Mouse (Mus musculus): ENCODE measurements around the gene Ppp1r27. TPM values are rescaled to one million over a fixed set of nuclear protein-coding genes. Genes with fewer than 3 reads are reported as not detected.
A peak's percentile ranks its signal among the peaks of the same experiment; 100 is the strongest.

The Ppp1r27 gene
- polyA plus RNA-seq, 1 experiment from 2014 or later = not detected

DNA sequence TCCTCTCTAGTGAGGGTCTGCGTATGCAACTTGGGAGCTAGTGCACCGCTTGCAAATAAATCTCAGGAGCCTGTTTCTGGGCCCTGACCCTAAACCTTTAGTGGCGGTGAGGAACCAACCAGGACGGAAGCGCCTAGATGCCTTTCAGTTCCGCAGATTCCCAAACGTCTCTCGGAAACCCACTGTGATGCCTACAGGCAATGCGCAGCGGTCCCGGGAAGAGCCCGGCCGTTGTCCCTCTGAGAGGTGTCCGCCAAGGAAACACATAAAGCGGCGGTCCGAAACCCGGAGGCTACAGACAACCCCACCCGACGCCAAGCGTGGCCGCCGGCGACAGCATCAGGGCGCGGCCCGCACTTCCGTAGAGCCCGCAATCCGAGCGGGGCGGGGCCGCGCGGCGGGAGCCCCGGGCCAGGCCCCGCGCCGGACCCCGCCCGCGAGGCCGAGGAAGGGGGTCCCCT is 30.0 kb upstream of the Ppp1r27 start:
- Histone ChIP-seq H3K4me2 (peak overlapping the region; percentile 84), H3K9me3 (no peaks in the 10 kb centered on the region), H3K27me3 (no peaks in the 10 kb centered on the region), H3K4me1 (replicated peaks) (peaks cover 34% of the 10 kb centered on the region), H3K4me3 (peak overlapping the region; percentile 76), H3K9ac (peak overlapping the region; percentile 97), H3K27ac (replicated peaks) (peak overlapping the region; percentile 96), H3K36me3 (peaks cover 36% of the 10 kb centered on the region)
- ATAC-seq (ENCODE audit: low FRiP score, low read depth) = peak; percentile 42
- under 1% methylated on average over 44 of the region's 44 CpGs for WGBS

DNA sequence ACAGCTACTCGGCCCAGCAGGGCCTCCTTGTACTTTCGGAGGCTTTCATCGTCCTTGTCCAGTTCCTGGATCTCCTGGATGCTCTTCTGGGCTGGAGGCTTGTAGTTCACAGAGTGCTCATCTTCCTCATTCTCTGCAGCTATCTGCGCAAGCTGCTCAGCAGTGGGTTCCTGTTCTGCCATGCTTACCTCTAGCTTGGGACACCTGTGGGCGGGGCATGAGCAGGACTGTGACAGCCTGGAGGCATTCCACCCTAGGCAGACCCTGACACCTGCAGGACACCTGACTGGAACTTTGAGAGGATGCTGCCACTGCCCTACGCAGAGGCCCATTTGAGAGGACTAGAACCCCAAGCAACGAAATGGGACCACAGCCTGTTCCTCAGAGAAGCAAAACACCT is 29.3 kb upstream of the Ppp1r27 start:
- H3K4me1 ChIP-seq (replicated peaks) = peaks cover 34% of the 10 kb centered on the region
- no peaks in the 10 kb centered on the region for H3K9me3 ChIP-seq
- H3K4me3 ChIP-seq = peak overlapping the region; percentile 76
- peaks cover 29% of the 10 kb centered on the region for H3K36me3 ChIP-seq
- no peaks in the 10 kb centered on the region for H3K27me3 ChIP-seq
- WGBS = 62% methylated on average over 7 of the region's 7 CpGs
- peak overlapping the region; percentile 96 for H3K27ac ChIP-seq (replicated peaks)
- ATAC-seq (ENCODE audit: low FRiP score, low read depth) = no peak
- H3K4me2 ChIP-seq = peak overlapping the region; percentile 84
- peak overlapping the region; percentile 97 for H3K9ac ChIP-seq

DNA sequence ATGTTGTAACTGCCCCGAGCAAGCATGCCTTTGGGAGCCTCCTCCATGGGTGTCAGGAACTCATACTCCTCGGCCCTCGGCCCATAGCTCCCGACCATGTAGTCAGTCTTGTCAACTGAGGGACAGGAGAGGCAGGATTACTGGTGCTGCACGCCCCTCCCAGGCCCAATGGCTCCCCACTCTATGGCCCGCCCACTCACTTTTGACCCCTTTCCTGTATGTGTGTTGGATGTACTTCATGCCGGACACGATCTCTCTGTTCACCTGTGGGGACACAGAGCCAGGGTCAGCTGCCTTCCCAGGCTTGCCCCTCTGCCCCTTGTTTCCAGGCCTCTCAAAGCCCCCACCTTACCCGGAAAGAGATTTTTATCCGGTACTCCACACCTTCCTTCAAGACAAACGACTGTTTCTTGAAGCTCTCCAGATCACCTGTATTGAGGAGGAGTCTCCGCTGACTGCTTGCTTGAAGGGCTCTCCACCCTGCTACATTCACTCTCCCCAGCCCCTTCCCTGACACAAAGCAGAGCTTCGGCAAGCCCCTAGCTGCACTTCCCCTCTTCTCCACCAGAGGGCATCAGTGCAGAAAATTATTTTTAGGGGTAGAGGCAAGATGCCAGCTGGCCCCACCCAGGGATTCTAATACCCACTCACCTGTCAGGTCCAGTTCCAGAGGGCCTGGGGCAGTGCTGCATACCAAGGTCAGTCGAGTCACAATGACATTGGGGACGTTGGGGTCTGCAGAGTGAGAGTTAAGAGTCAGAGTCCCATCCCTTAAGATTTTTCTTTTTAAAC is 28.6 kb upstream of the Ppp1r27 start:
- ATAC-seq (ENCODE audit: low FRiP score, low read depth) = no peak
- 68% methylated on average over 15 of the region's 15 CpGs for WGBS
- peaks cover 24% of the 10 kb centered on the region for H3K36me3 ChIP-seq

DNA sequence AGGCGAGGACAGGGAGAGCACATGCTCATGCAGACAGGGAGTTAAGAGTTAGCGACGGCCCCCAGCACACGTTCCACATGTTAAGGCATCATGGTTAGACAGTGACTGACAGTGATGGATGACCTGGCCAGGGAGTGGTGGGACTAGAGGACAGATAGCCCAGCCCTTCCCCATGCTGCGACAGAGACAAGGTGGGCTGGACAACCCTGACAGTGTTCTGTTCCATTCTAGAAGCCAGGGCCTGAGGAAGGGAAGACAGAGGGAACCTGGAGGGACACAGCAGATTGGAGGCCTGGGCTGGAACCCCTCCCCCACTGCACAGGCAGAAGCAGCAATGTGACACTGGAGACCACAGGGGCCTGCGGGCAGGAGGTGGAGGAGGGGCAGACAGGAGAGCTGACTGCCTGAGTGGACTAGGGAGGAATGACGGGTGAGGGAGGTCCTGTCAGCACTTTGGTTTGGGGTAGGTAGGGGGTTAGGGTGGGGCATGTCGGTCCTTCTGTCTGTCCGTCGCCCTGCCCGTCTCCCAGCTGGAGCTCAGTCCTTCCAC is 27.8 kb upstream of the Ppp1r27 start:
- Histone ChIP-seq H3K4me1 (replicated peaks) (peaks cover 44% of the 10 kb centered on the region), H3K4me3 (no peak overlapping the region), H3K9ac (no peak overlapping the region), H3K36me3 (peaks cover 24% of the 10 kb centered on the region), H3K9me3 (no peaks in the 10 kb centered on the region), H3K27me3 (no peaks in the 10 kb centered on the region), H3K27ac (replicated peaks) (no peak overlapping the region), H3K4me2 (no peak overlapping the region)
- ATAC-seq (ENCODE audit: low FRiP score, low read depth) = no peak
- WGBS = 83% methylated on average over 11 of the region's 11 CpGs

More for the DNA sequence above, 28.6 kb upstream of the Ppp1r27 start:
- Histone ChIP-seq H3K9ac (peak overlapping the region; percentile 97), H3K27me3 (no peaks in the 10 kb centered on the region), H3K4me1 (replicated peaks) (peaks cover 37% of the 10 kb centered on the region), H3K4me3 (peak overlapping the region; percentile 76), H3K27ac (replicated peaks) (0 out of 2 replicates have a peak overlapping the region, but pooled peaks have one; percentile 96), H3K9me3 (no peaks in the 10 kb centered on the region), H3K4me2 (peak overlapping the region; percentile 84)

DNA sequence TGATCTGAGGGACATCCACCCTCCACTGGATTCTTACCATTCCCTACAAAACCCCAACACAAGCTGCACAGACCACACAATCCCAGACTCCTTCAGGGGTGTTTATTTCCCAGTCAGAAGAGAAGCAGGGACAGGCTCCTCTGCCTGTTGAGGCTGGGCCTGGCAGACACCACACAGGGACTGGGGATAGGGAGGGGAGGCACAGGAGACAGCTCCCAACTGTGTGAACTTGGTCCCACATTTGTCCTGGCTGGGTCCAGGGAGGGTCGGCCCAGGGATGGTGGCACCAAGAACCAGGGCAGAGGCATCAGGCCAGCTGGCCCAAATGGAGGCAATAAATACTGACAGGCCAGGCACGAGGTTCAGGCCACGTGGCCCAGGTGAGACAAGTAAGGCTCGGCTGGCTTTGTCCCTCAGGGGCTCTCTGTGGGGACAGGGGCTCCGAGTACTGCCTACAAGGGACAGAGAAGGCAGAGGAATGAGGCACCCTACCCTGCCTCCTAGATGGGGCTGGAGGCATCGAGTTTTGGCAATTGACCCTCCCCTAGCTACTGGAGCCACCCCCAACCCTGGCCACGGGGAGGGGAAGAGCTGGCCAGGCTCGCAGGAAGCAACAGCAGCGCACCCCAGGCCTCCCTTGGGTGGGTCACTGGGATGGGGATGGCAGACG is 27.2 kb upstream of the Ppp1r27 start:
- Histone ChIP-seq H3K27ac (replicated peaks) (no peak overlapping the region), H3K4me1 (replicated peaks) (peaks cover 46% of the 10 kb centered on the region), H3K27me3 (no peaks in the 10 kb centered on the region), H3K9me3 (no peaks in the 10 kb centered on the region), H3K4me2 (no peak overlapping the region), H3K36me3 (peaks cover 24% of the 10 kb centered on the region), H3K9ac (no peak overlapping the region), H3K4me3 (no peak overlapping the region)
- no peak for ATAC-seq (ENCODE audit: low FRiP score, low read depth)
- WGBS = 91% methylated on average over 10 of the region's 10 CpGs

DNA sequence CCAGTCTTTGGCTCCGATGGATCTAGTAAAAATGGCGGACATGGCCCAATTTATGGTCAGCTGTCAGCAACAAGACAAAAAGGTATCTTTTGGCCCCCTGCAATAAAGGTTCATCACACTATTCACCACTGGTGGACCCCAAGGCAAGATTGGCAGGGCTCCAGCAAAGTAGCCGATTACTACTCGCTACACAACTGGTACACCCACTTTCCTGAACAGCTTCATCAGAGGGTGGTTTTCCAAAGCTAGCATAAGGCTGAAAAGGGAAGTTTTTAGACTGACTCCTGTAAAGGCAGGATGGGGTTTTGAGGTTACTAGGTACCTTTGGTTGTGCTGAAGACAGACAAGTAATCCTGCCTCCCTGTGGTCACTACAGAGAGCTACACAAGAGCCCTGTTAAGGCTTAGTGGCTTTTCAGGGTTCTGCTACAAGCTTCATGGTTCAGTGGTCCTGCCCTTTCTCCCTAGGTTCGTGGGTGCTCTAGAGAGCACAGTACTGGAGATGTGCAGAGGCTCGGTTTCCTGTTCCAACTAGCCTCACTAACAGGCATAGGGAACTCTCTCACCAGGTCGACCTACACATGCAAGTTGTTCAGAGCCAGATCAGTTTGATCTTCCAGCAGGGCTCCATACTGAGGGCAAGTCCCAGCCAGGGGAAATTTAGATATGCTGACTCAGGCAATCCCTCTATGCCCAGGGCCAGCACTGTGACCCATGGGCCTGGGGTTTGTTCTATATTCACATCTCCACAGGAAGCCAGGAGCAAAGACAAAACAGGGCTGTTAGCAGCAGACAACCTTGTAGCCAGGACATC is 26.5 kb upstream of the Ppp1r27 start:
- Histone ChIP-seq H3K4me3 (no peak overlapping the region), H3K9ac (no peak overlapping the region), H3K4me2 (no peak overlapping the region), H3K27me3 (no peaks in the 10 kb centered on the region), H3K4me1 (replicated peaks) (peaks cover 42% of the 10 kb centered on the region), H3K36me3 (peaks cover 24% of the 10 kb centered on the region), H3K27ac (replicated peaks) (no peak overlapping the region), H3K9me3 (no peaks in the 10 kb centered on the region)
- WGBS = 84% methylated on average over 7 of the region's 7 CpGs
- no peak for ATAC-seq (ENCODE audit: low FRiP score, low read depth)

DNA sequence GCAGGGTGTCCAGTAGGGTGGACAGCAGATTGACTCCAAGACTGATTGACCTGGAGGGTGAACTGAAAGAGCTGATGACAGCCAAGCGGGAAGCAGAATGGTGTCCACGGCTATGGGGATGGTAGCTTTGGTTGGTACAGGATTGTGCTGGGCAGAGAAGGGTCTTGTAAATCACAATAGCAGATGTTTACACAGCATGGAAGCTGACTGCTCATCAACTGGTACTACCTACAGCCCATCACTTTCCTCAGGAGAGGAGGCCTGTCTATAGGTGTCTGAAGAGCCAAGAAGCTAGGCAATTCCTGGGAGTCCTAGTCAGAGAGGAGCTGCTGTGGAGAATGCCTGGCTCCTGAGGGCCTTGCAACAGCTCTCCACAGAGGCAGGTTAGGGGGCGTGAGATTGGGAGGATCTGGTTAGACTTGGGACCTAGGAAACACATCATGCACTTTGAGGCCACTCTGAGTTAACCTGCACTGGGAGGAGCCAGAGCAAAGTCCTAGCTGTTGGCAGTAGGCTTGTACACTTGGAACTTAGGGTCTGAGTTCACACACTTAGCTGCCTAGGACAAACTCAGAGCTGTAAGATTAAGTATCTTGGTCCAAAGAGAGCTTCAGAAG is 25.5 kb upstream of the Ppp1r27 start:
- no peak overlapping the region for H3K9ac ChIP-seq
- H3K36me3 ChIP-seq = peaks cover 24% of the 10 kb centered on the region
- WGBS = 87% methylated on average over 3 of the region's 3 CpGs
- H3K27ac ChIP-seq (replicated peaks) = 0 out of 2 replicates have a peak overlapping the region, but pooled peaks have one; percentile 17
- peaks cover 41% of the 10 kb centered on the region for H3K4me1 ChIP-seq (replicated peaks)
- H3K9me3 ChIP-seq = no peaks in the 10 kb centered on the region
- H3K4me3 ChIP-seq = no peak overlapping the region
- no peak for ATAC-seq (ENCODE audit: low FRiP score, low read depth)
- no peak overlapping the region for H3K4me2 ChIP-seq
- no peaks in the 10 kb centered on the region for H3K27me3 ChIP-seq

DNA sequence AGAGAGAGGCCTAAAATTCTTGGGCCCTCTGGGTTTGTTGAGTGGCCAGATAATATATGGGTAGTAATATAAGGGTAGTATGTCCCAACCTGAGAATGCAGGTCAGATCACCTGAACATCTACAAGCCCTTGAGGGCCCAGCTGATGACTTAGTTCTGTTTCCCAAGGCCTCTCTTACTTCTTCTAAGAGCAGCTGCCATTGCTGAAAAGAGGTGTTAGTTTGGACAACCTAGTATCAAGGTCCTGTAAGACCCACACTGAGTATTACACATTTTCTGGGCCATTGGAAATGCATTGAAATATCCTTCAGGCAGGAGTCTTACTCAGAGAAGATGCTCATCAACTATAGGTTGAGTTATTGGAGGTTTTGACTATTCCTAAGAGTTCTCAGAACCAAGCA is 25.0 kb upstream of the Ppp1r27 start:
- H3K4me1 ChIP-seq (replicated peaks) = peaks cover 47% of the 10 kb centered on the region

DNA sequence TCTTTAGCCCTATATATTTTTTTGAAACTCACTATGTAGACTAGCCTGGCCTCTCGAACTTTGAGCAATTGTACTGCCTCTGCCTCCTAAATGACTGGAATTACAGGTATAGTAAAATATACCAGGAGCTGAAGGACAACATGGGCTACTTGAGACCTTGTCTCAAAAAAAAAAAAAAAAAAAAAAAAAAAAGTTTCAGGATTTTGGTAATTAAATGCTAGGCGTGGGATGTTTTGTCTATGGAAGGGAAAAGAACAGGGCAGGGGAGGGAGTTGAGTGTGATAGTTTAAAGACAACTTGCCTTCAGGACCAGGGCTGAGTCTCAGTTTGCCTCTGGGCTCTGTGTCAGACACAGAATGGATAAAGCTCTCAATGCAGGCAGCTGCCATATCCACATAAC is 24.1 kb upstream of the Ppp1r27 start:
- Histone ChIP-seq H3K36me3 (peaks cover 36% of the 10 kb centered on the region), H3K27ac (replicated peaks) (no peak overlapping the region), H3K9ac (no peak overlapping the region), H3K4me2 (no peak overlapping the region), H3K27me3 (no peaks in the 10 kb centered on the region), H3K4me1 (replicated peaks) (peaks cover 45% of the 10 kb centered on the region), H3K4me3 (no peak overlapping the region), H3K9me3 (no peaks in the 10 kb centered on the region)
- 86% methylated on average over 2 of the region's 2 CpGs for WGBS
- no peak for ATAC-seq (ENCODE audit: low FRiP score, low read depth)

More for the DNA sequence above, 25.0 kb upstream of the Ppp1r27 start:
- Histone ChIP-seq H3K9me3 (no peaks in the 10 kb centered on the region), H3K27me3 (no peaks in the 10 kb centered on the region), H3K4me3 (no peak overlapping the region), H3K9ac (no peak overlapping the region), H3K4me2 (no peak overlapping the region), H3K27ac (replicated peaks) (no peak overlapping the region), H3K36me3 (peaks cover 27% of the 10 kb centered on the region)
- no peak for ATAC-seq (ENCODE audit: low FRiP score, low read depth)

DNA sequence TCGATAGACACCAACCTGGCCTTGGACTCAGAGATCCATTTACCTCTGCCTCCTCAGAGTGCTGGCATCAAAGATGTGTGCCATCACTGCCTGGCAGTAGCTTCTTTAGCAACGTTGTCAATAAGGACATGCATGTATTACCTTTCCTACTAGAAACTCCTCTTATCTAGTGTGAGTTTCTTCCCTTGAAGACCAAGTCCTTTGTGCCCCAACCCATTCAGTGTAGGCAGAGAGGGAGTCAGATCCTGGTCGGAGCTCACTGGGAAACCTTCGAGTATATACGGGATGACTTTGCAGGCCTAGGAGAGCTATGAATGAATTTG is 23.3 kb upstream of the Ppp1r27 start:
- Histone ChIP-seq H3K4me3 (peak overlapping the region; percentile 68), H3K36me3 (peaks cover 37% of the 10 kb centered on the region), H3K27ac (replicated peaks) (no peak overlapping the region), H3K27me3 (no peaks in the 10 kb centered on the region), H3K9ac (peak overlapping the region; percentile 73; the same call in 1 of the 2 replicates), H3K4me1 (replicated peaks) (peaks cover 36% of the 10 kb centered on the region), H3K4me2 (peak overlapping the region; percentile 94), H3K9me3 (no peaks in the 10 kb centered on the region)
- 45% methylated on average over 5 of the region's 5 CpGs for WGBS
- no peak for ATAC-seq (ENCODE audit: low FRiP score, low read depth)

DNA sequence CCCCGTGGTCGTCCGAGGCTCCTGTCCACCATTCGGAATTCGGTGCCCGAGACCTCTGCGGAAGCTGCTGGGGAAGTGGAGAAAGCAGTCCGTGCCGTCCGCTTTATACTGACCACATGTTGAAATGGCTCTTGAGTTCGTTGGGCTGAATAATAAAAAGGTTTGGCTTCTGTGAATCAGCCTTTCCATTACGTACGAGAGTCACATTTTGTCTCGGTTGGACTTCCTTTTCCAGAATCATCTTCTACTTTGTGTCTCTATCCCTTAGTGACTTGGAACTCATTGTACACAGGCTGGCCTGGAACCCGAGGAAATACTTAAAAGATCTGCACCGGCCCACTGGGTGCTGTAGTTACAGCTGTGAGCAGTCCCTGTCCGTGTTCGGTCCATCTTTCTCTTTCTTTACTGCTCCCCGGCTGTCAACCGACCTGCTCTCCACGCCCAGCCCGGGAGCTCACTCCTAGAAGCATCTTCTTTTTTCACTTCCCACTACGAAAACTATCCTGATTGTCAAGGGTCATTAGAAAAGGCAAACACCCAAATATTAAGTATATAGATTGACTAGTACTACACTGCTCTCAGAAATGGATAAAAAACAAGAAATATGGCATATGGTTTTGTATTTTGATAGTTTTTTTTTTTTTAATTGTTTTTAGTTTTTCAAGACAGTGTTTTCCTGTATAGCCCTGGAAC is 22.8 kb upstream of the Ppp1r27 start:
- Histone ChIP-seq H3K27ac (replicated peaks) (peak overlapping the region; percentile 87), H3K27me3 (no peaks in the 10 kb centered on the region), H3K4me2 (peak overlapping the region; percentile 94), H3K36me3 (peaks cover 32% of the 10 kb centered on the region), H3K9ac (peak overlapping the region; percentile 73), H3K4me1 (replicated peaks) (peaks cover 31% of the 10 kb centered on the region), H3K9me3 (no peaks in the 10 kb centered on the region), H3K4me3 (peak overlapping the region; percentile 68)
- WGBS = 0% methylated on average over 23 of the region's 23 CpGs
- ATAC-seq (ENCODE audit: low FRiP score, low read depth) = peak; percentile 7; the same call in 1 of the 2 replicates
